Mouse (Mus musculus) lung, postnatal 0 days (tissue): ENCODE results near the gene Pusl1. TPM values are rescaled to one million over a fixed set of nuclear protein-coding genes. Genes with fewer than 3 reads are reported as not detected.

Experiments
- ATAC-seq: fragments of 200-750 bp; cut with Nextera tagmentation; 2 replicates; pipeline ENCODE4 v1.8.0; 2017; ENCODE audit warnings: moderate library complexity
- DNase-seq: peaks from one replicate; pipeline ENCODE4 v3.0.0-alpha.2; 2016; ENCODE audit warnings: low spot score
- H3K27ac ChIP-seq: fragments of 300-500 bp; sonication (generic); 2 replicates; pipeline ENCODE4 v1.5.1; 2014; ENCODE audit warnings: antibody characterized with exemption, mild to moderate bottlenecking, low read length, mixed read lengths
- H3K27me3 ChIP-seq: fragments of 300-500 bp; sonication (generic); replicated peaks from 2 replicates; pipeline ENCODE4 v1.6.1; 2014; ENCODE audit warnings: low read length, mixed read lengths; ENCODE audit not compliant: insufficient read depth
- H3K36me3 ChIP-seq: fragments of 300-500 bp; sonication (generic); 2 replicates; pipeline ENCODE4 v1.6.1; 2014; ENCODE audit warnings: low read length, mixed read lengths; ENCODE audit not compliant: insufficient read depth
- H3K4me1 ChIP-seq: fragments of 300-500 bp; sonication (generic); 2 replicates; pipeline ENCODE4 v1.6.1; 2014; ENCODE audit warnings: antibody characterized with exemption, low read depth, low read length, mixed read lengths; ENCODE audit not compliant: insufficient read depth
- H3K4me2 ChIP-seq: fragments of 300-500 bp; sonication (generic); replicated peaks from 2 replicates; pipeline ENCODE4 v1.6.1; 2014; ENCODE audit warnings: low read depth, mild to moderate bottlenecking, low read length, moderate library complexity, mixed read lengths
- H3K4me3 ChIP-seq: fragments of 300-500 bp; sonication (generic); 2 replicates; pipeline ENCODE4 v1.5.1; 2014; ENCODE audit warnings: low read depth, low read length
- H3K9ac ChIP-seq: fragments of 300-500 bp; sonication (generic); replicated peaks from 2 replicates; pipeline ENCODE4 v1.6.1; 2014; ENCODE audit warnings: low read depth, mild to moderate bottlenecking
- H3K9me3 ChIP-seq: fragments of 300-500 bp; sonication (generic); 2 replicates; pipeline ENCODE4 v1.6.1; 2016; ENCODE audit warnings: low read length, mixed read lengths
- CTCF ChIP-seq: IDR thresholded peaks from 2 replicates; pipeline ENCODE4 v1.5.1; 2016; ENCODE audit warnings: antibody characterized with exemption, mild to moderate bottlenecking
- EP300 ChIP-seq: IDR thresholded peaks from 2 replicates; pipeline ENCODE4 v1.6.1; 2016; ENCODE audit warnings: antibody characterized with exemption, mild to moderate bottlenecking, control low read depth
- WGBS: fragments of 180-500 bp; shearing (Covaris S2); extraction: QIAGEN DNeasy Blood & Tissue Kit; methylation state at CpG from one replicate; pipeline ENCODE4 v1.1.7; 2014; 5-methylcytosine and 5-hydroxymethylcytosine counted together
- polyA plus RNA-seq: library from polyadenylated mRNA; unstranded; fragments of >200 nt; fragmentation: Nextera tagmentation; extraction: Ambion mirVana; gene quantifications from 2 replicates; pipeline ENCODE4 v1.2.1, GENCODE M21; 2015

Pusl1 gene
- polyA plus RNA-seq, 1 experiment from 2014 or later: 29.3 TPM

GRCm38 (mm10) chr4:155849792-155850451 is 41.7 kb downstream of the Pusl1 start:
- TF ChIP-seq EP300 (no peak), CTCF (no peak)
- ATAC-seq (no peak), DNase-seq (no peak)
- H3K27me3 ChIP-seq: no peaks in the 10 kb centered on the region
- H3K27ac ChIP-seq: no peak overlapping the region
- H3K9ac ChIP-seq: no peak overlapping the region
- H3K9me3 ChIP-seq: no peaks in the 10 kb centered on the region
- H3K4me3 ChIP-seq: no peak overlapping the region
- 90% methylated on average over 3 of the region's 3 CpGs for WGBS
- peaks cover 21% of the 10 kb centered on the region; the same call in 1 of the 2 replicates for H3K4me1 ChIP-seq
- H3K4me2 ChIP-seq: no peak overlapping the region
- 0 out of 2 replicates have a peak, but pooled peaks cover 6% of the 10 kb centered on the region for H3K36me3 ChIP-seq

- TF ChIP-seq CTCF (no peak), EP300 (no peak)
- Histone ChIP-seq H3K4me1 (peaks cover 21% of the 10 kb centered on the region; the same call in 1 of the 2 replicates), H3K9me3 (no peaks in the 10 kb centered on the region), H3K36me3 (0 out of 2 replicates have a peak, but pooled peaks cover 5% of the 10 kb centered on the region), H3K27ac (no peak overlapping the region), H3K27me3 (no peaks in the 10 kb centered on the region), H3K9ac (no peak overlapping the region), H3K4me3 (no peak overlapping the region), H3K4me2 (no peak overlapping the region)
- WGBS: 71% methylated on average over 2 of the region's 2 CpGs
- DNase-seq: no peak
- ATAC-seq: no peak
Observed at GRCm38 (mm10) chr4:155849391-155849790, 42.2 kb downstream of the Pusl1 start.

GRCm38 (mm10) chr4:155848434-155849095 is 43.0 kb downstream of the Pusl1 start:
- Histone ChIP-seq H3K4me2 (peak overlapping the region; percentile 93), H3K9me3 (no peaks in the 10 kb centered on the region), H3K27me3 (no peaks in the 10 kb centered on the region), H3K9ac (peak overlapping the region; percentile 82), H3K4me1 (peaks cover 21% of the 10 kb centered on the region; the same call in 1 of the 2 replicates), H3K27ac (no peak overlapping the region), H3K4me3 (peak overlapping the region; percentile 82), H3K36me3 (no peaks in the 10 kb centered on the region)
- TF ChIP-seq CTCF (no peak), EP300 (no peak)
- WGBS: 58% methylated on average over 7 of the region's 7 CpGs
- DNase-seq: peak; percentile 15
- ATAC-seq: no peak

GRCm38 (mm10) chr4:155847591-155848352 is 43.8 kb downstream of the Pusl1 start:
- peak overlapping the region; percentile 93 for H3K4me2 ChIP-seq
- DNase-seq (peak; percentile 40), ATAC-seq (peak; percentile 54)
- H3K36me3 ChIP-seq: no peaks in the 10 kb centered on the region
- peak overlapping the region; percentile 52; the same call in 1 of the 2 replicates for H3K27ac ChIP-seq
- TF ChIP-seq CTCF (no peak; the same call in none of the 2 replicates), EP300 (no peak)
- 2% methylated on average over 49 of the region's 69 CpGs for WGBS
- H3K9ac ChIP-seq: peak overlapping the region; percentile 82
- no peaks in the 10 kb centered on the region for H3K9me3 ChIP-seq
- no peaks in the 10 kb centered on the region for H3K27me3 ChIP-seq
- H3K4me3 ChIP-seq: peak overlapping the region; percentile 82
- peaks cover 21% of the 10 kb centered on the region; the same call in 1 of the 2 replicates for H3K4me1 ChIP-seq

GRCm38 (mm10) chr4:155846871-155847578 is 44.6 kb downstream of the Pusl1 start, which contains the start of gene Dvl1:
TSS of gene Dvl1 (plus strand) at chr4:155847402.
- peak within 1 kb of the TSS; percentile 82 for H3K4me3 ChIP-seq
- H3K4me2 ChIP-seq: peak within 1 kb of the TSS; percentile 93
- peaks cover 21% of the 10 kb centered on the region; the same call in 1 of the 2 replicates for H3K4me1 ChIP-seq
- TF ChIP-seq CTCF: peak; percentile 61
- no peak for TF ChIP-seq EP300
- peak within 1 kb of the TSS; percentile 77 for H3K27ac ChIP-seq
- no peaks in the 10 kb centered on the region for H3K27me3 ChIP-seq
- WGBS: 4% methylated on average over 20 of the region's 65 CpGs
- ATAC-seq: peak; percentile 94
- H3K9me3 ChIP-seq: no peaks in the 10 kb centered on the region
- H3K9ac ChIP-seq: peak within 1 kb of the TSS; percentile 82
- peak; percentile 90 for DNase-seq
- no peaks in the 10 kb centered on the region for H3K36me3 ChIP-seq
